Mouse (Mus musculus): Measurements from ENCODE around the gene Krtcap2. TPM values are rescaled to one million over a fixed set of nuclear protein-coding genes. Genes with fewer than 3 reads are reported as not detected.

The Krtcap2 gene
- polyA plus RNA-seq, 1 experiment from 2014 or later: 244 TPM

DNA sequence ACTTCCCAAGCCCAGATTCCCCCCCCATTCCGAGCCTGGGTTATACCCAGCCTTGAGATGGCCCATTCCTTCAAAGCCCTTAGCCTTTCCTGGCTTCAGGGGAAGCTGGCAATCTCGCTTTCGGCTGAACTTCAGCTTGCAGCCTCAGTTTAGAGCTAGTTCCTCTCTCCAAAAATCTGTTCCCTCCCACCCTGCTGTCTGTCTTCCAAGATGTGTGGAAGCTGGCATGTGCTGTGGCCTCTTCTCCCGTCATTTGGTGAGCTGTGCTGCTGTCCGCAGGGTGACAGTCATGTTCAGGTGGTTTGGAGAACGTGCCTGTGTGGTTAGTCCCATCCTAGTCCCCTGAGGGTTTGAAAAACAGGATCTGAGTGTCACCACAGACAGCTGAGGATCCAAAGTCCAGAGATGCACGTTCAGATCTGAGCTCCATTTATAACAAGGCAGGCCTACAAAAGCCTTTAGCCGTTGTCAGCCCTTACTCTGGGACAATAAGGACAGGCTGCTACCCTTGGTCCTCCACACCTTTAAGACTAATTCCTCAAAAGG, 50.0 kb downstream of the Krtcap2 start:
- Histone ChIP-seq H3K4me3 (no peak overlapping the region), H3K36me3 (replicated peaks) (no peaks in the 10 kb centered on the region), H3K27ac (replicated peaks) (no peak overlapping the region), H3K4me1 (peaks cover 19% of the 10 kb centered on the region), H3K9me3 (no peaks in the 10 kb centered on the region), H3K27me3 (replicated peaks; ENCODE audit: low read depth, poor library complexity, severe bottlenecking) (peaks cover 18% of the 10 kb centered on the region)
- DNase-seq (ENCODE audit: low spot score): no peak
- WGBS: 84% methylated on average over 8 of the region's 8 CpGs

DNA sequence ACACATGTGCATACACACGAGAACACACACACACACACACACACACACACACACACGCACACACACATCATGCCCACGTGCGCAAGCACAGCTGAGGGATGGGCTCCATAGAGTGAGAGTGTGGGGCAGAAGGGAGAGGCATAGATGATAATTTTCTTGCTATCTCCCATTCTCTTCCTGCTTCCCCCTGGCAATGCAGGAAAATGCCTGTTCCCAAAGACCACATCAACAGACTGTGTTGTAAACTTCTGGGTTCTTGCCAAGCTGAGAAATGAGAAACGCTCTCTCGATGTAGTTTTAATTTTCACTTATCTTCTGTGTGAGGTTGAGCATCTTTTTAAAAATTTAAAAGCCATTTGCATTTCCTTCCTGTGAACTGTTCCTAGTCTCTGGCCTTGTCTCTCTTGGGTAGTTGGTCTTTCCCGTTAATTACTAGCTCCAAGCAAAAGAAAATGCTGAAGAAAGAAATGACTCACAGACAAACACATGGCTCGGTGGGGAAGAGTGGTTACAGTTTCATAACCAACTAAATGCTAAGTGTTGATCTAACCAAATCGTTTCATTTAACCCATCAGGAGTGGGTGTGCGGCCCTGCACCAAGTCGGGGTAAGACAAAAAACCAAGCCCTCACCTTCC, 51.1 kb downstream of the Krtcap2 start:
- Histone ChIP-seq H3K36me3 (replicated peaks) (no peaks in the 10 kb centered on the region), H3K9me3 (no peaks in the 10 kb centered on the region), H3K27ac (replicated peaks) (no peak overlapping the region), H3K4me3 (no peak overlapping the region), H3K4me1 (peaks cover 19% of the 10 kb centered on the region), H3K27me3 (replicated peaks; ENCODE audit: low read depth, poor library complexity, severe bottlenecking) (peaks cover 18% of the 10 kb centered on the region)
- no peak for DNase-seq (ENCODE audit: low spot score)
- 85% methylated on average over 11 of the region's 11 CpGs for WGBS

DNA sequence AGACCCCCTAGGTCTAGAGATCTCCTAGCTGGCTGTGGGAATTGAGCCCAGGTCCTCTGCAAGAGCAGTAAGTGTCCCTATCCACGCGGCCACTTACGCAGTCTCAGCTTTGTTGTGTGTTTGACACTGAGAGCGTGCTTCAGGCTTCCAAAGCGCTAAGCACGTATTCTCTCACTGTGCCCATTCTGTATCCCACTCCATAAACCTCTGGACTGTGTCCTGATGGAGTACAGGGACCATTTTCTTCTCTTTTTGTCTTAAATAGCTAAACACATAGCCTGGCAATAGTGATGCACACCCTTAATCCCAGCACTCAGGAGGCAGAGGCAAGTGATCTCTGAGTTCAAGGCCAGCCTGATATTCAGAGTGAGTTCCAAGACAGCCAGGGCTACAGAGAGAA, 53.1 kb downstream of the Krtcap2 start:
- Histone ChIP-seq H3K27ac (replicated peaks) (no peak overlapping the region), H3K27me3 (replicated peaks; ENCODE audit: low read depth, poor library complexity, severe bottlenecking) (peaks cover 18% of the 10 kb centered on the region), H3K9me3 (no peaks in the 10 kb centered on the region), H3K4me1 (peaks cover 16% of the 10 kb centered on the region), H3K36me3 (replicated peaks) (no peaks in the 10 kb centered on the region), H3K4me3 (no peak overlapping the region)
- 83% methylated on average over 6 of the region's 6 CpGs for WGBS
- no peak for DNase-seq (ENCODE audit: low spot score)

DNA sequence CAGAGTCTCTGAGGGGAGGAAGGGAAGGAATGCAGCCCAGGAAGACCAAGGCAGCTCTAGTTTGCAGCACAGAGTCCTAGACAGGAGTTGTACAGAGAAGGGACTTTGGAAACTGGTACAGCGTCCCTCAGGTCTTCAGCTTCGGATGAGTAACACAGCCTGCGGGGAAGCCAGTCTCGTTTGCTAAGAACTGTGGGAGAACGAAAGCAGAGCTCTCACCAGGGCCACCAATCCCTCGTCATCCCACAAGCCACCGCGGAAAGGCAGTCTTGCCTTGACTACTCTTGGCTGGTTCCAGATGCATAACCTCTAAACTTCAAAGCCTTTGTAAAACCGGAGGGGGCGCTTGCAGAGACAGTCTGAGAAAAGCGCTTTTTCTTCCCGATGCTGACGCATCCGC, 53.7 kb downstream of the Krtcap2 start:
- Histone ChIP-seq H3K36me3 (replicated peaks) (no peaks in the 10 kb centered on the region), H3K4me1 (peaks cover 16% of the 10 kb centered on the region), H3K27me3 (replicated peaks; ENCODE audit: low read depth, poor library complexity, severe bottlenecking) (peaks cover 18% of the 10 kb centered on the region), H3K27ac (replicated peaks) (peak overlapping the region; percentile 10; the same call in 1 of the 2 replicates), H3K9me3 (no peaks in the 10 kb centered on the region), H3K4me3 (peak overlapping the region; percentile 44)
- peak; percentile 66 for DNase-seq (ENCODE audit: low spot score)
- WGBS: 5% methylated on average over 14 of the region's 14 CpGs

MicroRNAs within 50 kb of the gene (microRNA counts, 519-probe panel; counts per million panel counts)
- 188 counts per million, percentile 57 among the panel's probes with 10 or more counts for microRNA mmu-miR-92b

Small RNAs within 50 kb of the gene (microRNA-seq; reads per million reads assigned to microRNA genes)
- 5,537 reads per million, percentile 90 among the genes with 10 or more reads in this experiment for gene Mir92b

Other genes with a start within 250 kb of the Krtcap2 start
- 15.4 and 18.5 TPM in 2 replicates for gene Rusc1, start 152.7 kb upstream of the Krtcap2 start, polyA plus RNA-seq (2016; fragmentation: Nextera tagmentation; extraction: Ambion mirVana)
- gene Gm43738, start 144.9 kb upstream of the Krtcap2 start, polyA plus RNA-seq (2016; fragmentation: Nextera tagmentation; extraction: Ambion mirVana): 0.09 TPM in 1 of 2 replicates, not detected in the other
- gene Fdps, start 144.0 kb upstream of the Krtcap2 start, polyA plus RNA-seq (2016; fragmentation: Nextera tagmentation; extraction: Ambion mirVana): 364 and 386 TPM in 2 replicates
- gene Pklr, start 109.8 kb upstream of the Krtcap2 start, polyA plus RNA-seq (2016; fragmentation: Nextera tagmentation; extraction: Ambion mirVana): 2.8 and 3.2 TPM in 2 replicates
- 3.5 and 3.6 TPM in 2 replicates for gene Hcn3, start 85.8 kb upstream of the Krtcap2 start, polyA plus RNA-seq (2016; fragmentation: Nextera tagmentation; extraction: Ambion mirVana)
- 33.6 and 36.2 TPM in 2 replicates for gene Clk2, start 81.2 kb upstream of the Krtcap2 start, polyA plus RNA-seq (2016; fragmentation: Nextera tagmentation; extraction: Ambion mirVana)
- gene Scamp3, start 68.5 kb upstream of the Krtcap2 start, polyA plus RNA-seq (2016; fragmentation: Nextera tagmentation; extraction: Ambion mirVana): 108 and 117 TPM in 2 replicates
- gene Fam189b, start 62.8 kb upstream of the Krtcap2 start, polyA plus RNA-seq (2016; fragmentation: Nextera tagmentation; extraction: Ambion mirVana): 29.0 and 30.8 TPM in 2 replicates
- gene Gba, start 43.0 kb upstream of the Krtcap2 start, polyA plus RNA-seq (2016; fragmentation: Nextera tagmentation; extraction: Ambion mirVana): 33.8 and 33.9 TPM in 2 replicates
- gene Thbs3, start 30.8 kb upstream of the Krtcap2 start, polyA plus RNA-seq (2016; fragmentation: Nextera tagmentation; extraction: Ambion mirVana): 42.0 and 43.3 TPM in 2 replicates
- gene Mtx1, start 18.9 kb upstream of the Krtcap2 start, polyA plus RNA-seq (2016; fragmentation: Nextera tagmentation; extraction: Ambion mirVana): 248 and 258 TPM in 2 replicates
- gene Muc1, start 16.9 kb upstream of the Krtcap2 start, polyA plus RNA-seq (2016; fragmentation: Nextera tagmentation; extraction: Ambion mirVana): 0.15 and 0.81 TPM in 2 replicates
- 4.0 and 4.7 TPM in 2 replicates for gene Trim46, start 343 bp downstream of the Krtcap2 start, polyA plus RNA-seq (2016; fragmentation: Nextera tagmentation; extraction: Ambion mirVana)
- gene Dpm3, start 13.4 kb downstream of the Krtcap2 start, polyA plus RNA-seq (2016; fragmentation: Nextera tagmentation; extraction: Ambion mirVana): 74.1 and 84.1 TPM in 2 replicates
- 27.2 and 34.2 TPM in 2 replicates for gene Slc50a1, start 24.6 kb downstream of the Krtcap2 start, polyA plus RNA-seq (2016; fragmentation: Nextera tagmentation; extraction: Ambion mirVana)
- 26.7 and 27.2 TPM in 2 replicates for gene Efna1, start 35.2 kb downstream of the Krtcap2 start, polyA plus RNA-seq (2016; fragmentation: Nextera tagmentation; extraction: Ambion mirVana)
- 4.5 and 6.8 TPM in 2 replicates for gene Efna3, start 77.0 kb downstream of the Krtcap2 start, polyA plus RNA-seq (2016; fragmentation: Nextera tagmentation; extraction: Ambion mirVana)
- gene Efna4, start 92.1 kb downstream of the Krtcap2 start, polyA plus RNA-seq (2016; fragmentation: Nextera tagmentation; extraction: Ambion mirVana): 37.3 and 40.8 TPM in 2 replicates
- gene Adam15, start 104.0 kb downstream of the Krtcap2 start, polyA plus RNA-seq (2016; fragmentation: Nextera tagmentation; extraction: Ambion mirVana): 30.5 and 34.2 TPM in 2 replicates
- gene Dcst2, start 116.0 kb downstream of the Krtcap2 start, polyA plus RNA-seq (2016; fragmentation: Nextera tagmentation; extraction: Ambion mirVana): 0.09 and 0.15 TPM in 2 replicates
- gene Dcst1, start 119.3 kb downstream of the Krtcap2 start, polyA plus RNA-seq (2016; fragmentation: Nextera tagmentation; extraction: Ambion mirVana): 0.20 and 0.47 TPM in 2 replicates
- gene Zbtb7b, start 148.8 kb downstream of the Krtcap2 start, polyA plus RNA-seq (2016; fragmentation: Nextera tagmentation; extraction: Ambion mirVana): 0.98 and 1.2 TPM in 2 replicates
- 0.74 TPM in 1 of 2 replicates, not detected in the other for gene Lenep, start 156.8 kb downstream of the Krtcap2 start, polyA plus RNA-seq (2016; fragmentation: Nextera tagmentation; extraction: Ambion mirVana)
- 25.3 and 28.2 TPM in 2 replicates for gene Flad1, start 165.9 kb downstream of the Krtcap2 start, polyA plus RNA-seq (2016; fragmentation: Nextera tagmentation; extraction: Ambion mirVana)
- 786 and 805 TPM in 2 replicates for gene Cks1b, start 172.4 kb downstream of the Krtcap2 start, polyA plus RNA-seq (2016; fragmentation: Nextera tagmentation; extraction: Ambion mirVana)
- 82.0 and 82.1 TPM in 2 replicates for gene Shc1, start 172.5 kb downstream of the Krtcap2 start, polyA plus RNA-seq (2016; fragmentation: Nextera tagmentation; extraction: Ambion mirVana)
- 47.4 and 48.9 TPM in 2 replicates for gene Pygo2, start 184.2 kb downstream of the Krtcap2 start, polyA plus RNA-seq (2016; fragmentation: Nextera tagmentation; extraction: Ambion mirVana)
- gene Pbxip1, start 190.7 kb downstream of the Krtcap2 start, polyA plus RNA-seq (2016; fragmentation: Nextera tagmentation; extraction: Ambion mirVana): 17.5 and 20.1 TPM in 2 replicates
- 66.4 and 67.6 TPM in 2 replicates for gene Pmvk, start 208.6 kb downstream of the Krtcap2 start, polyA plus RNA-seq (2016; fragmentation: Nextera tagmentation; extraction: Ambion mirVana)